In genomic region chr1:89015385-89015784, GRCm38 (mm10) we compare ENCODE assay signal across 8 mouse cellular contexts. TPM values are rescaled to one million over a fixed set of nuclear protein-coding genes. Genes with fewer than 3 reads are reported as not detected.
DNase-seq lines count a peak whose midpoint lies in the region; ATAC-seq and TF ChIP-seq lines count a peak whose summit lies in the region.

No protein-coding gene starts in this region.

- H3K27me3 ChIP-seq in testis, adult 2 months (ENCODE audit: control insufficient read depth, insufficient read depth, low read length) = no peaks in the 10 kb centered on the region
- no peaks in the 10 kb centered on the region for H3K27me3 ChIP-seq in intestine, embryonic 16.5 days (replicated peaks; ENCODE audit: control insufficient read depth, insufficient read depth, low read length)
- no peaks in the 10 kb centered on the region for H3K27me3 ChIP-seq in lung, embryonic 15.5 days

- WGBS in intestine, embryonic 16.5 days = 27% methylated on average over 12 of the region's 12 CpGs
- WGBS in lung, embryonic 15.5 days = 34% methylated on average over 12 of the region's 12 CpGs

- no peak for TF ChIP-seq CTCF in testis, adult 2 months (IDR thresholded peaks at IDR 0.05; ENCODE audit: control insufficient read depth, insufficient read depth, insufficient replicate concordance, low read depth, low read length)

- peak; percentile 90 for ATAC-seq in intestine, embryonic 16.5 days
- no peak; the same call in 1 of the 2 replicates for ATAC-seq in lung, embryonic 15.5 days (ENCODE audit: borderline replicate concordance, extremely low read depth, low FRiP score, low TSS enrichment)

- H3K4me2 ChIP-seq in intestine, embryonic 16.5 days (ENCODE audit: low read depth, low read length) = peak overlapping the region; percentile 38; the same call in 1 of the 2 replicates
- peak overlapping the region; percentile 39 for H3K4me2 ChIP-seq in lung, embryonic 15.5 days

- DNase-seq in testis, postnatal 10 days (ENCODE audit: low spot score) = no peak
- peak; percentile 32 for DNase-seq in urinary bladder, postnatal 25 days (ENCODE audit: low spot score)
- DNase-seq in adrenal gland, postnatal 4 days (ENCODE audit: low spot score in 2 of 2) = no peak
- no peak for DNase-seq in gastrocnemius, adult 8-10 months (ENCODE audit: low spot score in 2 of 2)
- no peak for DNase-seq in c-Kit-positive CD71-positive TER-119-positive erythroid progenitor cells, embryonic 14.5 days (ENCODE audit: low spot score)

- no peak for TF ChIP-seq POLR2A in testis, adult 2 months (IDR thresholded peaks at IDR 0.05; ENCODE audit: control insufficient read depth, low read depth, low read length)

- H3K4me1 ChIP-seq in testis, adult 2 months (ENCODE audit: control insufficient read depth, insufficient read depth, low read length) = peaks cover 11% of the 10 kb centered on the region
- H3K4me1 ChIP-seq in intestine, embryonic 16.5 days (ENCODE audit: control insufficient read depth, insufficient read depth, low read length) = peaks cover 12% of the 10 kb centered on the region; the same call in 1 of the 2 replicates
- H3K4me1 ChIP-seq in lung, embryonic 15.5 days = 0 out of 2 replicates have a peak, but pooled peaks cover 14% of the 10 kb centered on the region

- peak overlapping the region; percentile 76 for H3K27ac ChIP-seq in testis, adult 2 months (ENCODE audit: control insufficient read depth, insufficient read depth, low read depth, low read length)
- H3K27ac ChIP-seq in intestine, embryonic 16.5 days (ENCODE audit: low read length) = peak overlapping the region; percentile 23; the same call in 1 of the 2 replicates
- H3K27ac ChIP-seq in lung, embryonic 15.5 days = peak overlapping the region; percentile 29; the same call in 1 of the 2 replicates

- H3K4me3 ChIP-seq in testis, adult 2 months (ENCODE audit: control insufficient read depth, low read depth, low read length) = peak overlapping the region; percentile 93
- H3K4me3 ChIP-seq in intestine, embryonic 16.5 days (ENCODE audit: low read length) = no peak overlapping the region; the same call in 1 of the 2 replicates
- H3K4me3 ChIP-seq in lung, embryonic 15.5 days = no peak overlapping the region

- H3K9ac ChIP-seq in intestine, embryonic 16.5 days (ENCODE audit: low read depth, low read length) = peak overlapping the region; percentile 11; the same call in 1 of the 2 replicates
- no peak overlapping the region for H3K9ac ChIP-seq in lung, embryonic 15.5 days

- H3K36me3 ChIP-seq in testis, adult 2 months (ENCODE audit: control insufficient read depth, insufficient read depth, low read length) = no peaks in the 10 kb centered on the region; the same call in 1 of the 2 replicates
- no peaks in the 10 kb centered on the region for H3K36me3 ChIP-seq in intestine, embryonic 16.5 days (ENCODE audit: control insufficient read depth, insufficient read depth, low read length)
- no peaks in the 10 kb centered on the region for H3K36me3 ChIP-seq in lung, embryonic 15.5 days

- no peaks in the 10 kb centered on the region for H3K9me3 ChIP-seq in intestine, embryonic 16.5 days (ENCODE audit: control insufficient read depth, low read length)
- H3K9me3 ChIP-seq in lung, embryonic 15.5 days = no peaks in the 10 kb centered on the region

RNA-seq across cellular contexts. Expression of gene Sh3bp4, which starts 54.8 kb away (rescaled TPM):
- polyA plus RNA-seq in testis, adult 2 months (2012; rRNA removed) = 2.6 and 3.0 TPM in 2 replicates
- polyA plus RNA-seq in intestine, embryonic 16.5 days (2015; fragmentation: Nextera tagmentation; extraction: Ambion mirVana) = 13.5 and 14.2 TPM in 2 replicates
- polyA plus RNA-seq in lung, embryonic 15.5 days (2015; fragmentation: Nextera tagmentation; extraction: Ambion mirVana) = 25.2 and 27.1 TPM in 2 replicates
- total RNA-seq in adrenal gland, postnatal 4 days (2021) = 10 to 100 TPM; 19.2 to 22.6 TPM
- total RNA-seq in gastrocnemius, adult 8-10 months (2022) = 1 to 10 TPM; 1.5 to 2.2 (median 2.1) TPM

Comparison
In these comparisons a context has a peak if more than half of its experiments do, and no peak if none do; other contexts are left out.
1. H3K27ac ChIP-seq: peak in every context shown above with its lines; median percentile 76 in testis, adult 2 months; 29 in lung, embryonic 15.5 days; 23 in intestine, embryonic 16.5 days.